Mouse (Mus musculus) lung, adult 2 months (tissue): ENCODE results near the gene Ppm1l.

Experiments used
- CTCF ChIP-seq: fragments of 200-500 bp; IDR thresholded peaks from 2 replicates; pipeline ENCODE4 v1.5.1; 2011; ENCODE audit warnings: mild to moderate bottlenecking, low read length, control low read depth; ENCODE audit not compliant: insufficient read depth
- POLR2A ChIP-seq: fragments of 200-500 bp; IDR thresholded peaks from 2 replicates; pipeline ENCODE4 v1.6.1; 2011; ENCODE audit warnings: low read depth, mild to moderate bottlenecking, control low read depth, low read length, borderline replicate concordance; ENCODE audit errors: extremely low read depth

DNA sequence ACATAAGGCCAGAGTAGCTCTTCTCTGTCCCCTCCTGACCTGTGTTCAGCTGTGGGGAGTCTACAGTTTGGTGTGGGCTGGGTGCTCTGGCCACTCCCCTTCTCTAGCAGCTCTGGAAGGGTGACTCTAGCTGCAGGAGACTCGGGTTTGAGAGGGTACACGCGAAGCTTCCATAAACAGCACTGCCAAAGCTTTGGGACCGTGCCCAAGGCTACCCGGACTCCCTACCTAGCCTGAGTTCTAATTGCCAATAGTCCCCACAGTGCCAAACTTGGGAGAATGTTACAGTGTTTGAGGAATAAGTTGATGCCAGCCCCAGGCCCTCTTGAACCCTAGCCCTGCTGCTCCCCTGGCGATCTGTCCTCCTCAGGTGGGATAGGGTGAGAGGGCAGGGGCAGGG, 238.8 kb downstream of the Ppm1l start:
- no peak for TF ChIP-seq CTCF
- TF ChIP-seq POLR2A = no peak
